Mouse (Mus musculus): ENCODE measurements around the gene Siglec1.

Gene Siglec1

GRCm38 (mm10) chr2:131097087-131097486 is 10.5 kb upstream of the Siglec1 start:
- 89% methylated on average over 4 of the region's 4 CpGs for WGBS

- 32% methylated on average over 9 of the region's 9 CpGs for WGBS
Measured at GRCm38 (mm10) chr2:131096101-131096795, 9.7 kb upstream of the Siglec1 start.

GRCm38 (mm10) chr2:131094823-131095222 is 8.3 kb upstream of the Siglec1 start:
- 7% methylated on average over 1 of the region's 1 CpGs for WGBS

- 88% methylated on average over 5 of the region's 5 CpGs for WGBS
Measured at GRCm38 (mm10) chr2:131093577-131093976, 7.0 kb upstream of the Siglec1 start.

- WGBS: 83% methylated on average over 3 of the region's 3 CpGs
Measured at GRCm38 (mm10) chr2:131090852-131091251, 4.3 kb upstream of the Siglec1 start.

GRCm38 (mm10) chr2:131089634-131090033 is 3.1 kb upstream of the Siglec1 start:
- 92% methylated on average over 1 of the region's 1 CpGs for WGBS

GRCm38 (mm10) chr2:131088581-131088980 is 2.0 kb upstream of the Siglec1 start:
- 86% methylated on average over 4 of the region's 4 CpGs for WGBS

GRCm38 (mm10) chr2:131084206-131084605 is 2.4 kb downstream of the Siglec1 start:
- WGBS: 91% methylated on average over 4 of the region's 4 CpGs

GRCm38 (mm10) chr2:131080507-131080906 is 6.1 kb downstream of the Siglec1 start:
- WGBS: 91% methylated on average over 5 of the region's 5 CpGs

GRCm38 (mm10) chr2:131072536-131072935 is 14.0 kb downstream of the Siglec1 start:
- WGBS: 91% methylated on average over 10 of the region's 10 CpGs

GRCm38 (mm10) chr2:131067481-131067880 is 19.1 kb downstream of the Siglec1 start:
- WGBS: 56% methylated on average over 6 of the region's 6 CpGs

GRCm38 (mm10) chr2:131066342-131066741 is 20.2 kb downstream of the Siglec1 start:
- 53% methylated on average over 9 of the region's 9 CpGs for WGBS

GRCm38 (mm10) chr2:131063404-131063864 is 23.1 kb downstream of the Siglec1 start, which contains the start of gene Adam33:
Gene Adam33 (minus strand): TSS chr2:131063814.
- 7% methylated on average over 24 of the region's 27 CpGs for WGBS

- 67% methylated on average over 5 of the region's 5 CpGs for WGBS
Measured at GRCm38 (mm10) chr2:131061607-131062006, 25.0 kb downstream of the Siglec1 start.

GRCm38 (mm10) chr2:131060784-131061183 is 25.8 kb downstream of the Siglec1 start:
- 67% methylated on average over 6 of the region's 6 CpGs for WGBS

GRCm38 (mm10) chr2:131059781-131060540 is 26.6 kb downstream of the Siglec1 start:
- WGBS: 79% methylated on average over 9 of the region's 9 CpGs

GRCm38 (mm10) chr2:131059377-131059776 is 27.2 kb downstream of the Siglec1 start:
- 18% methylated on average over 1 of the region's 1 CpGs for WGBS

GRCm38 (mm10) chr2:131058672-131059071 is 27.9 kb downstream of the Siglec1 start:
- 68% methylated on average over 8 of the region's 8 CpGs for WGBS

GRCm38 (mm10) chr2:131056191-131056590 is 30.4 kb downstream of the Siglec1 start:
- 12% methylated on average over 10 of the region's 10 CpGs for WGBS

- WGBS: 10% methylated on average over 10 of the region's 10 CpGs
Measured at GRCm38 (mm10) chr2:131055631-131056030, 30.9 kb downstream of the Siglec1 start.

- WGBS: 25% methylated on average over 21 of the region's 21 CpGs
Measured at GRCm38 (mm10) chr2:131054646-131055264, 31.8 kb downstream of the Siglec1 start.

- WGBS: 10% methylated on average over 45 of the region's 45 CpGs
Measured at GRCm38 (mm10) chr2:131053851-131054645, 32.5 kb downstream of the Siglec1 start.

All from cerebral cortex, adult 2 months (tissue).